Mouse (Mus musculus) heart, embryonic 11.5 days (tissue): ENCODE measurements around the gene Arrdc4. TPM values are rescaled to one million over a fixed set of nuclear protein-coding genes. Genes with fewer than 3 reads are reported as not detected.

Source experiments
- ATAC-seq: fragments of 200-750 bp; cut with Nextera tagmentation; replicated peaks from 2 replicates; pipeline ENCODE4 v1.8.0; 2017; ENCODE audit warnings: moderate library complexity; ENCODE audit not compliant: insufficient number of reproducible peaks, low FRiP score, low TSS enrichment
- H3K27ac ChIP-seq: fragments of 300-500 bp; sonication (generic); 2 replicates; pipeline ENCODE4 v1.5.1; 2014; ENCODE audit warnings: mild to moderate bottlenecking, low read depth, low read length
- H3K27me3 ChIP-seq: fragments of 300-500 bp; sonication (generic); 2 replicates; pipeline ENCODE4 v1.6.1; 2014; ENCODE audit warnings: mild to moderate bottlenecking, low read length, mixed read lengths; ENCODE audit not compliant: control insufficient read depth, insufficient read depth
- H3K36me3 ChIP-seq: fragments of 300-500 bp; sonication (generic); 2 replicates; pipeline ENCODE4 v1.6.1; 2014; ENCODE audit warnings: mild to moderate bottlenecking, low read length, moderate library complexity, mixed read lengths; ENCODE audit not compliant: control insufficient read depth, insufficient read depth
- H3K4me1 ChIP-seq: fragments of 300-500 bp; sonication (generic); 2 replicates; pipeline ENCODE4 v1.6.1; 2014; ENCODE audit warnings: low read length; ENCODE audit not compliant: control insufficient read depth, insufficient read depth
- H3K4me2 ChIP-seq: fragments of 300-500 bp; sonication (generic); 2 replicates; pipeline ENCODE4 v1.6.1; 2014; ENCODE audit warnings: mild to moderate bottlenecking, moderate library complexity
- H3K4me3 ChIP-seq: fragments of 300-500 bp; sonication (generic); 2 replicates; pipeline ENCODE4 v1.5.1; 2014; ENCODE audit warnings: low read depth, low read length
- H3K9ac ChIP-seq: fragments of 300-500 bp; sonication (generic); 2 replicates; pipeline ENCODE4 v1.6.1; 2014; ENCODE audit warnings: mild to moderate bottlenecking, low read depth, low read length, moderate library complexity
- H3K9me3 ChIP-seq: fragments of 300-500 bp; sonication (generic); replicated peaks from 2 replicates; pipeline ENCODE4 v1.6.1; 2016; ENCODE audit warnings: low read length; ENCODE audit not compliant: control insufficient read depth
- WGBS: fragments of 180-500 bp; shearing (Covaris S2); extraction: QIAGEN DNeasy Blood & Tissue Kit; methylation state at CpG from one replicate; pipeline ENCODE4 v1.1.7; 2014; ENCODE audit not compliant: insufficient replicate concordance; 5-methylcytosine and 5-hydroxymethylcytosine counted together
- polyA plus RNA-seq: library from polyadenylated mRNA; unstranded; fragments of >200 nt; fragmentation: Nextera tagmentation; extraction: Ambion mirVana; gene quantifications from 2 replicates; pipeline ENCODE4 v1.2.1, GENCODE M21; 2014

Arrdc4 gene
- 12.5 and 15.0 TPM in 2 replicates for polyA plus RNA-seq

DNA sequence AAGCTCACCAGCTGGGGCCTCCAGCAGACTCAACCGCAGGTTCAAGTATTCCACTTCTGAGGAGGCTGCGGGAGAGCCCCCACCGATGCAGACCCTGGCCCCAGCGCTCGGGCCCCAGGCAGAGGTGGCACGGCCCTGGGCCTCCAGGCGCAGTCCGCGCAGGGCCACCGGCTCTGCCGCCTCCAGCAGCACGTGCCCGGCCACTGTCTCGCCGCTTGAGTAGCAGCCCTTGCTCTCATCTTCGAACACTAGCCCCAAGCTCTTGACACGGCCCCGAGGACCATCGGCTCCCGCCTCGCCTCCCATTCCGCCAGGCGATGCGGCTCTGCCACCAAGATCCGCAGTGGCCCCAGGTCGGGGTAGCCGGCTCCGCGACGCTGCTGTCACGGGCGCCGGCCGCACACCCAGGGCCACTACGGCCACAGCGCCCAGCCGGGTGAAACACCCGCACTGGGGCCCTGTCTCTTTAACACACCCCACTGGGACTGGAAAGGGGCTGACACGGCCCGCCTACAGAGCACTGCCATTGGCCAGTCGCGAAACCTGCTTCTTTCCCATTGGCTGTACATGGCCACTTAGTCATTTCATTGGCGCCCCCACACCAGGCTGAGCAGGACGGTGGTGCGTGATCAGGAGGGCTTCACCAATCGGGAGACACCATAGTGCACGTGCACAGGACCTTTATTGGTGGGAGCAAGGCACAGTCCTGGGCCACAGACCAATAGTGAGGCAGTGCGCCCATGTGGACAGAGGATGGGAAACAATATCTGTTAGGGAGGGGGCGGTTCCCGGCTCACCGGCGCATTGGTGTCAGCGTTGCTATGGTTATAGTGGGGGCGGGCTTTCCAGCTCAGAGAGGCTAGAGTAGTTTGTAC is at the start of gene Arrdc4:
Gene Arrdc4, minus strand, starts transcription at position 481 of the 875 bp plus-strand sequence.
- Histone ChIP-seq H3K9me3 (no peaks in the 10 kb centered on the region), H3K27me3 (no peaks in the 10 kb centered on the region), H3K27ac (peak within 1 kb of the TSS; percentile 57; the same call in 1 of the 2 replicates), H3K4me2 (peak within 1 kb of the TSS; percentile 92), H3K9ac (peak within 1 kb of the TSS; percentile 79), H3K4me1 (peaks cover 6% of the 10 kb centered on the region), H3K4me3 (peak within 1 kb of the TSS; percentile 78), H3K36me3 (no peaks in the 10 kb centered on the region)
- WGBS, result under 1% methylated on average over 54 of the region's 54 CpGs
- peak; percentile 100 for ATAC-seq

- Histone ChIP-seq H3K36me3 (no peaks in the 10 kb centered on the region), H3K9me3 (no peaks in the 10 kb centered on the region), H3K4me3 (no peak overlapping the region), H3K4me2 (no peak overlapping the region), H3K4me1 (no peaks in the 10 kb centered on the region), H3K27me3 (no peaks in the 10 kb centered on the region), H3K27ac (no peak overlapping the region), H3K9ac (no peak overlapping the region)
- ATAC-seq, result no peak
- WGBS, result 57% methylated on average over 5 of the region's 5 CpGs
Observed at GRCm38 (mm10) chr7:68795578-68795977, 46.5 kb upstream of the Arrdc4 start.

GRCm38 (mm10) chr7:68788711-68789110 is 39.7 kb upstream of the Arrdc4 start:
- no peaks in the 10 kb centered on the region for H3K36me3 ChIP-seq

DNA sequence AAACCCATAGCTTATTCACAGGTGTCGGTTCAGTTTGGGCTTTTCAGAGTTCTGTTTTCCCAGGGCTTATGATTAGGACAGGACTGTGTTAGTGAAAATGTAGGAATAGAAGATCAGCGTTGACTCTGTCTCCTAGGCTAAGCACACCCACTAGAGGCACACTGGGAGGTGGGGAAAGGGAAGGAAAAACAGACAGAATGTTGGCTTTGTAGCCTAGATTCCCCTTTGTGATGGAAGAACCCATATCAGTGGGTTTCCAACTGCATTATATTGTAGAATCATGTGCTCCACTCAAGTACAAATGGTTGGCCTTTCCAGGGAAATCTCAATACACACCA is 22.7 kb upstream of the Arrdc4 start:
- 71% methylated on average over 2 of the region's 2 CpGs for WGBS
- Histone ChIP-seq H3K27ac (no peak overlapping the region), H3K9me3 (no peaks in the 10 kb centered on the region), H3K36me3 (no peaks in the 10 kb centered on the region), H3K9ac (no peak overlapping the region), H3K4me3 (no peak overlapping the region), H3K4me2 (no peak overlapping the region), H3K4me1 (no peaks in the 10 kb centered on the region), H3K27me3 (no peaks in the 10 kb centered on the region)
- no peak for ATAC-seq

More at GRCm38 (mm10) chr7:68788711-68789110, 39.7 kb upstream of the Arrdc4 start:
- no peaks in the 10 kb centered on the region for H3K4me1 ChIP-seq
- H3K4me3 ChIP-seq, result no peak overlapping the region
- H3K27ac ChIP-seq, result no peak overlapping the region
- no peaks in the 10 kb centered on the region for H3K27me3 ChIP-seq
- no peak overlapping the region for H3K9ac ChIP-seq
- WGBS, result 82% methylated on average over 3 of the region's 3 CpGs
- no peak overlapping the region for H3K4me2 ChIP-seq
- no peak for ATAC-seq
- H3K9me3 ChIP-seq, result no peaks in the 10 kb centered on the region

DNA sequence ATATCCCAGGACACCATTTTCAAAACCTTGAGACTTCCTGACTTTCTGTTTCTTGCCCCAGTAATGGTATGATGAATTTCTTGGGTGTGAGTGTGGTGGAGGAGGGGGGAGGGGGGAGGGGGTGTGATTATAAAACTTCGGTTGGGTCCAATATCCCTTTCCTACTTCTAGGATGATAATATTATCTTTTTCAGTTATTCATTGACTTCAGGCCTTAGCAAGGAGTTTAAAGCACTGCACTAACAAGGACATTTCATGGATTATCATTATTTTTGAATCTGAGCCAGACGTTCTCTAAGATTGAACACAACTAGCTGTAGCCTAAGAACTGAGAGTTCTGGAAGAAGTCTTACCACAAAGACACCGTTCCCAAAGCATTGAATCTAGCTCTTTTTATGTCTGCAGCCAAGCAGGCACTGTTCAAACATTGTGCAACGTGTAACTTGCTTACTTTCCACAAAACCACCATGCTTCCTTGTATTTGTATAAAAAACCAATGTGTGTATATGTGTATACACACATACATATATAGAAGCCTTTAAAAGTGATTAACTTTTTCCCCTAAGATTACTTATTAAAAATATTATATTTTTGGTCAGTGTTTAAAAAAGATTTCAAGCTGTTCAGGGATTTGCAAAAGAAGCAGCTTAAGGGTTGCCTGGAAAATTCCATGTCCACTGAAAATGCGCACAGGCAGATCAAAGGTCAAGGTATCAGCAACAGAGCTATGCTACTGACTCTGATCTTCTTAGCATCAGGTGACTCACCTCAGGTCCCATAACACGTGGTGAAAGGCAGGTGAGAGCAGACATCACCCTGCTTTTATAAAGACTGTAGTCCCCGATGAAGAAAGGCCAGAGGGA is 22.1 kb upstream of the Arrdc4 start:
- H3K27me3 ChIP-seq, result no peaks in the 10 kb centered on the region
- no peaks in the 10 kb centered on the region for H3K36me3 ChIP-seq
- H3K4me2 ChIP-seq, result no peak overlapping the region
- H3K4me1 ChIP-seq, result no peaks in the 10 kb centered on the region
- H3K4me3 ChIP-seq, result no peak overlapping the region
- WGBS, result 66% methylated on average over 7 of the region's 7 CpGs
- no peak overlapping the region for H3K9ac ChIP-seq
- no peaks in the 10 kb centered on the region for H3K9me3 ChIP-seq
- no peak for ATAC-seq
- no peak overlapping the region for H3K27ac ChIP-seq

GRCm38 (mm10) chr7:68765926-68766325 is 16.9 kb upstream of the Arrdc4 start:
- no peaks in the 10 kb centered on the region for H3K4me1 ChIP-seq

GRCm38 (mm10) chr7:68759148-68759724 is 10.2 kb upstream of the Arrdc4 start:
- 75% methylated on average over 6 of the region's 6 CpGs for WGBS
- no peak overlapping the region for H3K27ac ChIP-seq
- H3K4me3 ChIP-seq, result no peak overlapping the region
- no peak for ATAC-seq
- no peaks in the 10 kb centered on the region for H3K27me3 ChIP-seq
- no peak overlapping the region for H3K9ac ChIP-seq
- H3K4me2 ChIP-seq, result no peak overlapping the region
- H3K9me3 ChIP-seq, result no peaks in the 10 kb centered on the region
- no peaks in the 10 kb centered on the region for H3K4me1 ChIP-seq
- no peaks in the 10 kb centered on the region for H3K36me3 ChIP-seq

More at GRCm38 (mm10) chr7:68765926-68766325, 16.9 kb upstream of the Arrdc4 start:
- Histone ChIP-seq H3K27me3 (no peaks in the 10 kb centered on the region), H3K9me3 (no peaks in the 10 kb centered on the region), H3K4me3 (no peak overlapping the region), H3K27ac (no peak overlapping the region), H3K36me3 (no peaks in the 10 kb centered on the region), H3K4me2 (no peak overlapping the region), H3K9ac (no peak overlapping the region)
- ATAC-seq, result no peak
- WGBS, result 56% methylated on average over 4 of the region's 4 CpGs

DNA sequence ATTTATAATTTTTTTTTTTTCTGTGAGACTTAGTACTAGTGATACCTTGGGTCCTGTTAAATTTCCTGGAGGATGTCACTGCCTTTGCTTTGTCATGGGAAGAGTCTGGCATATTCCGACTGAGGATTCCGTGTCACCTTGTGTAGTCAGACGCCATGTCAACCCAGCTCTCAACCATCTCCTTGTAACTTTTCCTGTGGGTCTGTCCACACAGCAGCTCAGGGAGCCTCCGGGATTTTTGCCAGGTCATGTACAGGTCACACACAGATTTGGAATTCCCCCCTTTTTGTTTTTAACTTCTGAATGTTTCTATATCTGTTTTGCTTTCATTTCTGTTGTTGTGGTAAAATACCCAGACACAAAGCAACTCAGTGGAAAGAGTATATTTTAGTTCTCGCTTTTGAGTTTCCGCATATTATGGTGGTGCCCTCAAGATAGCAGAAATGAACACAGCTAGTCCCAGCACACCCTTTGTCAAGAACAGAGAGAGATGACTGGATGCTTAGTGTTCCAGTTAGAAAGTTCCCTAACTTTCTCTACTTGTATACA is 7.7 kb upstream of the Arrdc4 start:
- Histone ChIP-seq H3K36me3 (no peaks in the 10 kb centered on the region), H3K27ac (no peak overlapping the region), H3K9ac (no peak overlapping the region), H3K4me3 (no peak overlapping the region), H3K9me3 (no peaks in the 10 kb centered on the region), H3K4me2 (no peak overlapping the region), H3K27me3 (no peaks in the 10 kb centered on the region), H3K4me1 (no peaks in the 10 kb centered on the region)
- ATAC-seq, result no peak
- WGBS, result 79% methylated on average over 6 of the region's 6 CpGs
